Mouse (Mus musculus) v-Abl transformed pro-B cells (cell line): ENCODE measurements around the gene Prr29.

Source experiments
- in situ Hi-C, 2 experiments: fragments of 400-800 bp; cut with MboI; formaldehyde crosslinking; loops; one replicate each; pipeline ENCODE4 v1.15.1; 2025; ENCODE audit not compliant: unreplicated experiment in 2 of 2

The Prr29 gene

DNA sequence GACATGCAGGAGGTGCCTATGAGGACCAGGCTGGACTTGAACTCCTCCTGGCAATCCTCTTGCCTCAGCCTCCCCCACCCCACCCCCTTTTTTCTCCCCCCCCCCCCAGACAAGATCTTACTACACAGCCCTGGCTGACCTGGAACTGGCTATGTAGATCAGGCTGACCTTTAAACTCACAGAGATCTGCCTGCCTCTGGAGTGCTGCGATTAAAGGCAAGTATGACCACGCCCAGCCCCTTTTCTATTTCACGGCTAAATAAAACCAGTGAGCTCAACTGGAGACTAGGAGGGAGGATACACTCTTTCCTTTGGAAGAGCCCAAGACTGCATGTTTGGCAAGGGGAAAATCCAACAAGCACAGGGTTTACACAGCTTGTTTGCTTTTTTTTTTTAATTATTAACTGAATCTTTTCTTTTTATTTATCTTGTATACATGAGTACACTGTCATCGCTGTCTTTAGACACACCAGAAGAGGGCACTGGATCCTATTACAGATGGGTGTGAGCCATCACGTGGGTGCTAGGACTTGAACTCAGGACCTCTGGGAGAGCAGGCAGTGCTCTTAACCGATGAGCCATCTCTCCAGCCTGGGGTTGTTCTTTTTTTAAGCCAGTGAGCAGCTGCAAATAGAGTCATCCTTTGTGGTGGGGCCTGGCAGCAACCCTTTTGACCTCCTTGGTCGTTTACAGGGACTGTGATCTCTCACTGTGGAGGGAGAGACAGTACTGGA, 27.5 kb downstream of the Prr29 start:
- in situ Hi-C loops: loop anchor here (5.0 to 25.0 kb wide), 7 partner anchors 65 to 1055 kb away; partner anchors contain the start of genes Ace3 (in 1 of the 2), Gm10840 (in 1 of the 2) and Limd2 (in 1 of the 2)

DNA sequence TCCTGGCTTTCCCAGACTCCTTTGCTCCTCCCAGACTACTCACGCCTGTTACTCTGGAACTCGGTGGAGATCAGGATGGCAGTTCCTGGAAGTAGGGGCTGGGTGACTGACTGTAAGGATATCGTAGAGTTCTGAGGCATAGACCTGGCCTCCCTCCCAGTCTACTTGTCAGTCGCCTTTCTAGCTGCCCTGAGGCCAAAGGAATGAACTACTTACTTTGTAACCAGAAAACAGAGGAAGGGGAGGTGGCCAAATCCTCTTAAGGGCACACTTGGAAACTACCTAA, 28.0 kb downstream of the Prr29 start:
- in situ Hi-C loops: loop anchor here (5.0 to 25.0 kb wide), 7 partner anchors 66 to 1056 kb away; partner anchors contain the start of genes Ace3 (in 1 of the 2), Gm10840 (in 1 of the 2) and Limd2 (in 1 of the 2)

DNA sequence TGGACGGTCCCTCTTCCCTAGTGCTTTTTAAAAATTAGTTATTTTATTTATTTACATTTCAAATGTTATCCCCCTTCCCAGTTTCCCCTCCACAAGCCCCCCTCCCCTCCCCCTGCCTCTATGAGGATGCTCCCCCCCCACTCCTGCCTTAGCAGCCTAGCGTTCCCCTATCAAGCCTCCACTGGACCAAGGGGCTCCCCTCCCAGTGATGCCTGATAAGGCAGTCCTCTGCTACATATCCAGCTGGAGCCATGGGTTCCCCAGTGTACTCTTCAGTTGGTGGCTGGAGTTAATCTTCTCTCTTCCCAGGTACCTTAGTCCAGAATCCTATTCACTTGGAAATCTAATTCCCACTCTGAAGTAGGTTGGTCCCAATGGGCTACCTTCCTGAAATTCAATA, 28.8 kb downstream of the Prr29 start:
- in situ Hi-C loops: loop anchor here (5.0 to 25.0 kb wide), 7 partner anchors 67 to 1057 kb away; partner anchors contain the start of genes Ace3 (in 1 of the 2), Gm10840 (in 1 of the 2) and Limd2 (in 1 of the 2)

DNA sequence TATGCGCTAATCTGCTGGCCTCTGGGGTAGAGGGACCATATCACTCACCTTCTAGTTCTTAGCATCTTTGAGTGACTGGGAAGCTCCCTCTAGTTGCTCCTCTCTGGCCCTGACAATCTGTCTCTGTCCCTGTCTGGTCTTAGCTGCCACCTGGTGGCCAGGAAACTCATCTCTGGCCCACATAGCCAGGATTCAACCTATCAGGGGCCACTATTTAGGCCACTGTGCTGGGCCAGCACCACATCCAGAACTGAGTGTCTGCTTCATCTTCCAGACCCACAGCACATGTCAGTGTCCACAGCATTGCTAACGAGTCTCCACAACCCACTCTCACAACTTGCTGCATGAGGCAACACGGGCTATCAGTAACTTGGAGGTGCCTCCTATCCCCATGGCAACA, 32.4 kb downstream of the Prr29 start:
- in situ Hi-C loops: loop anchor here (5.0 to 25.0 kb wide), 6 partner anchors 233 to 1060 kb away; partner anchors contain the start of genes Ace3 (in 1 of the 2), Gm10840 (in 1 of the 2) and Limd2 (in 1 of the 2)

DNA sequence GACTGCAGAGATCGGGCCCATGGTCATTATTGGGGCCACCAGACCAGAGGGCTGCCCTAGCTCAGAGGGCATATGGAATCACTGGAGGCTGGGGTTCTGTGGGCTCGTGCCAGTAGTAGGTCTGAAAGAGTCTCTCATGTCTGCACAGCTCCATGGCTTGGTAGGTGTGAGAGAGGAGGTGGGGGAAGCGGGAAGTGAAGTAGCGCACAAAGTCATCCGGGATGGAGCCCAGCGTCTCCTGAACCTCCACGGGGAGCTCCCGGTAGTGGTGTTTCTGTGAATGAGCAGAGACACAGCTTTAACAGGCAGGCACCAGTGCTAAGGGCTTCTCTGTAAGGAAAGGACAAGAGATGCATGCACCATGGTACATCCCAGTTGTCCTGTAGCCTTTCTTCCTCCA, 33.2 kb downstream of the Prr29 start:
- in situ Hi-C loops: loop anchor here (5.0 to 25.0 kb wide), 6 partner anchors 234 to 1061 kb away; partner anchors contain the start of genes Ace3 (in 1 of the 2), Gm10840 (in 1 of the 2) and Limd2 (in 1 of the 2)

DNA sequence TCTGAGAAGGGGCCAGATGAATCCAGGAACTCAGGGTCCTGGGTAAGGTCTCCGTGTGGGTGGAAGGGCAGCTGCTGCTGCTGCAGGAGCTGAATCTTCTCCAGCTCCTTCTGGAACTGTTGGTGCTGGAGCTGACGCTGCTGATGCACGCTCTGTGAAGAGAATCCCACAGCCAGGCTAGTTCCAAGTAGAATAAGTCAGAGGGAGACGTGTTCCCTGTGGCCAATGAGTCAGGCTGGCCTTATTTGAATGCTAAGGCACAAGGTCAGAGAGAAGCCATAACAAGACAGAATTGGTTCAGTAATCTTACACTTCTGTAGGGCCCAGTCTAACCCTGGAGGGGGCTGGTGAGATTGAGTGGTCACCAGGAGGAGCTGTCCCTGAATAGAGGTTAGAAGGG, 44.7 kb downstream of the Prr29 start:
- in situ Hi-C loops: loop anchor here in 1 of 2 experiments (10.0 kb wide), 1 partner anchor 325 kb away; no protein-coding TSS in a partner anchor

DNA sequence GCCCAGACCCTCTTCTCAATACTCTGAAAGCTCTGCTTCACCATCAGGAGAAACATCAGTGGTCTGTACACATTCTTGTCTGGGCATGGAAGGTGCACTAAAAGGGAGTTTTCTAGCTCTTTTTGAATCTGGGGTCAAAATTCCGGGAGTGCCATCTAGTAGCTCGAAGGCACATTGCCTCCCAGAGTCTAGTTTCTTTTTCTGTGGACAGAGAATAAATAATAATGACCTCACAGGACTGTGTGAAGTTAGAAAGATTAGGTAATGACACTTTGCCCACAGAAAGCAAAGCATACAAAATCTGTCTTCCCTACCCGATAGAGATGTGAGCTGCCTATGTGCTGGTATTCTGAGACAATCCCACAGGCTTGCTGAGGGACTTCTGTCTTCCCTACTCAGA, 45.2 kb downstream of the Prr29 start:
- in situ Hi-C loops: loop anchor here in 1 of 2 experiments (10.0 kb wide), 1 partner anchor 324 kb away; no protein-coding TSS in a partner anchor

DNA sequence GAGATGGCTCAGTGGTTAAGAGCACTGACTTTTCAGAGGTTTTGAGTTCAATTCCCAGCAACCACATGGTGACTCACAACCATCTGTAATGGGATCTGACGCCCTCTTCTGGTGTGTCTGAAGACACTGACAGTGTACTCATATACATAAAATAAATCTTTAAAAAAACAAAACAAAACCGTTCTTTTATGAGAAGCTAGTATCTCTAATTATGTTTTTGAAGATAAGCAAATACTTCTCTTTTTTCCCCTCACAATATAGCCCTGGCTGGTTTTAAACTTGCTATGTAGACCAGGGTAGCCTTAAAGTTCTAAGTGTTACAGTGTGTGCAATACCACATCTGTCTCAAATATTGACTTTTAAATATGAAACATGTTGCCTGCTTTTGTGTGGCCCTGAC, 45.9 kb downstream of the Prr29 start:
- in situ Hi-C loops: loop anchor here in 1 of 2 experiments (10.0 kb wide), 1 partner anchor 324 kb away; no protein-coding TSS in a partner anchor

DNA sequence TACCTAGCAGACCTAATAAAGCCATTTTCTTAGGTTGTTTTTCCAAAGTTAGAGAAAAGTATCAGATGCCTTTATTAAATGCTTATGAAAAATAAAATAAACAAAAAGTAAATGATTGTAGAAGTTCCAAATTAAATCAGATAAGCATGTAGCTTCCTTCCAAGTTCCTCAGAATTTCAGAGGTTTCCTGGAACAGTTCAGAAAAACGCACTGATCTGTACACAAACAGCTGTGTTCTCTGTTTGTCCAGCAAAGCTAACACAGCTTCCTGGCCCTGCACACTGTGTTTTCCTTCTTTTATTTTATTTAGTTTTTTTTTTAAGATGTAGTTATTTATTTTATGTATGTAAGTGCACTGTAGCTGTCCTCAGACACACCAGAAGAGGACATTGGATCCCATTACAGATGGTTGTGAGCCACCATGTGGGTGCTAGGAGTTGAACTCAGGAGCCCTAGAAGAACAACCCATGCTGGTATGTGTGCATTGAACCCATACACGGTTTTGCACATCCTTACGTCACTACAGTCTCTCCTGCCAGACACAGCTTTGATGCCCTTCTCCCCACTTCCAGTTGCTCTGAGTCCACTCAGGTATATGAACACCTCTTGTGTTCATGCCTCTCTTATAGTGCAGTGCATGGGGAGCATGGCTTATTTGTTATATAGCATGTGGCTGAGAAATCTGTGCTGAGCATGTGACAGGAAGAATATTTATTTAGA, 47.5 kb downstream of the Prr29 start:
- in situ Hi-C loops: loop anchor here in 1 of 2 experiments (10.0 kb wide), 1 partner anchor 322 kb away; no protein-coding TSS in a partner anchor

DNA sequence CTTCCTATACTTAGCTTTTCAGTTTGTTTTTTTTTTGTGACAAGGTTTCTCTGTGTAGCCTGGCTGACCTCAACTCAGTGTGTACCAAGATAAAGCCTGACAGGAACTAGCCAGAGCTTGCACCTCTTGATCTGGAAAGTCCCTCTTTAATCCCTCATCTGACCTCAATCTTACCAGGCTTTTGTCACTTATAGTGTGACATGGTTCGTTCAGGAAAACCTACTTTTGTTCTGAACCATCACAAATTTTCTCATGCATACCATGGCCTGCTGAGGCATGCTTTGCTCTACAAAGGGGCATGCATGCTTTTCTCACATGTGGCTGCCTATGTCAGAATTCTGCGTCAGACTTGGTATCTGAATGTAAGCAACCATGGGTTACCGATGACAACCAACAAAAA, 51.1 kb downstream of the Prr29 start:
- in situ Hi-C loops: loop anchor here (5.0 to 10.0 kb wide), 3 partner anchors 76 to 318 kb away; no protein-coding TSS in a partner anchor

DNA sequence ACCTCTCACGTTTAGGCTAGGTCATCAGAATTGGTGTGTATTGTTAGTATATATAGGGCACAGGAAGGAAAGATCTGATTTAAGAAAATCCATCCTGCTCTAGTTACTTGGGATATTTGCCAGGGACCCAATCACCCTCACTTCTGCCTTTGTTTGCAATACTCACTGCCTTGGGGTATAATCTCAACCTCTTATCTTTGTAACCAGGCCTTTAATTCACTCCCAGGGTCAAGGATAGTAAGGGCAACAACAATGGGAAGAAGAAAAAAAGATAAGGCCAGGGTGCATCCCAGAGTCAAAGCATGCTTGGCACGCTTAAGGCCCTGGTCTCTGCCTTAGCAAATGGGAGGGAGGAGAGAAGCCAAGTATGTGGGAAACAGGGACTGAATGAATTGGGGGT, 52.6 kb downstream of the Prr29 start:
- in situ Hi-C loops: loop anchor here (5.0 to 10.0 kb wide), 3 partner anchors 74 to 317 kb away; no protein-coding TSS in a partner anchor

DNA sequence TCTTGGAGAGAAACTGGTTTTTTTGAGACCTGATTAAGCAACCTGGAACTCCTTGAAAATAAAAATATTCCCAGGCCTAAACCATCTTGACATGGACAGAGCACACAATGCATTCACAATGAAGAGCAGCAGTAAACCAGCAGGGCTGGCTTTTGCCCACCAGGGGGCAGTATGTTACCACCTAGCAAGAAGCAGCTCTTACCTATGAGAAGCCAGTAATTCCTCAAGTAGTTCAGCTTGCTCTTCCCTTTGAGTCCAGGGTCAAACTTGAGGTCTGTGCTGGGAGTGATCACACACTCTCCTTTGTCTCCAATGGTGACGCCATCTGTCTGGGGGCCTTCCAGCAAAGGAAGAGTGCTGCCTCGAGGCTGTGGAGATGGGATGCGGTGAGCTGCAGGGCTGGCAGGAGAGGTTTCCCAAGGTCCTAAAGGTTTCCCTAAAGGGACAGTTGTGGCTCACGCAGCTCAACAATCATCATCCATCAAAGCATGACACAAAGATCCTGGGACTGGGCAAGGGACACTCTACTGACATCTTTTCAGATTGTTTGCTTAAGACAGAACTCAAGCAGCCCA, 53.4 kb downstream of the Prr29 start:
- in situ Hi-C loops: loop anchor here (5.0 to 10.0 kb wide), 3 partner anchors 74 to 316 kb away; no protein-coding TSS in a partner anchor

DNA sequence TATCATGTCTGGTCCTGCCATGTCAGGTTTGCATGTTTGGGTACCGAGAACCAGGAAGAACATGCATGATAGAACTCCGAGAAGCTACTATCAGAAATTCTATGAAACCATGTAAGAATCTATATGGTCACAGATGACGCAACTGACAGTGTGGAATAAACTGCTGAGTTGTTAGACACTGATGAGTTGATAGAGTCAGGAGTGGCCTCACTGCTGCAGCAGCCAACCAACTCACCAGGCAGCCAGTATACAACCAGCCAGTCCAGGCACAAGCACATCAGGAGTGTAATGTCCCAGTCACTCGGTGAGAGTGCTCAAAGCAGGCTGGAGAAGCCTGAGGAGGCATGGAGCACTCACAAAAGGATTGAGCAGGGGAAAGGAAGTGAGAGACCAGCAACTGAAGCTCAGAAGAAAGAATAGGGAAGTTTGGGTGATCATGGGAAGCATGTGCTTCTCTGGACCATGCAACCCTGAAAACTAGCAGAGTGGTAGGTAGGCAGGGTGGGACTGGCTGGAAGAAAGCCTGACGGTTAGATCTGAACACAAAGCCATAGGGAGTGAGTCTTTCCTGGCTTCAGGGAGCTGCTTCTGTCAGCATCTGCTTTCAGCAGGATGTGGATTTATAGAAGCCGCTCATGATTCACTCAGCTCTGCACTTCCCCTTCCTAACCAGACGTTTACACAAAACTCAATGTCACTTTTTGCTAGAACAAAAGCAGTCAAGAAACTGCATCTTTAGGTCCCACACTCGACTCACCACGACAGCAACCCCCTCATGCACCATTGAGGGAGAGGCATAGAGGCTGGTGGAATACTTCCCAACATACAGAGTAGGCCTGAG, 54.2 kb downstream of the Prr29 start:
- in situ Hi-C loops: loop anchor here (5.0 to 10.0 kb wide), 4 partner anchors 73 to 325 kb away; no protein-coding TSS in a partner anchor

DNA sequence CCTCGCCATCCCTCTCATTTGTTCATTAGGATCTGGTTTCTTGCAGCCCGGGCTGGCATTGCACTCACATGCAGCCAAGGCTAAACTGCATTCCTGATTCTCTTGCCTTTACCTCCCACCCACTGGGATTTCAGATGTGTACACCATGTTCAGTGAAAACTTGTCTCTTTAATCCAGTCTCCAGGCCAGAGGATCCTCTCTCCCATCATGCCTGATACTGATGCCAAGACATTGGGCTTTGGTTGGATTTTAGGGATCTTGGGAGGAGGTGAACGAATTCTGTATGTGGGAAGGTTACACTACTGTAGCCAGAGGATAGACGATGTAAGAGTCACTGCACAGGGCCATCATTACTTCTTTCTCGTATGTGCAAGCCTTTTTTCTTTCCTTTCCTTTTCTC, 59.9 kb downstream of the Prr29 start:
- in situ Hi-C loops: loop anchor here in 1 of 2 experiments (10.0 kb wide), 1 partner anchor 320 kb away; no protein-coding TSS in a partner anchor

DNA sequence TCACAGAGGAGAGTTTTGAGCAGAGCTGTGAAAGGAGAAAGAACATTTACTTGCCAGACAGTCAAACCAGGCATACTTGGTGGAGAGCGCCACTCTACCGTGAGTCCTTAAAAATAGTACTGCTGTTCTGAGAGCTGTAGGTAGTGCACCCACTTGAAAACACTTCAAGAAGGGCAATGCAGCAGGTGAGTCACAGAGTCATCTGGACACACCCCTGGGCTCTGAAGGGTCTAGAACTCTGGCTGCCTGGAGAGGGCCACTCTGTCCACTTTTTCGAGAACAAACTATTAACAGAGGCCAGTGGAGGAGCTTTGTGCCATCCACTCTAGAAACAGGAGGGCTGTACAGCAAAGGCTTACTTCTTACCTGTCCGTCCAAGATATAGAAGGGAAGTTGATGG, 61.2 kb downstream of the Prr29 start:
- in situ Hi-C loops: loop anchor here in 1 of 2 experiments (10.0 kb wide), 1 partner anchor 318 kb away; no protein-coding TSS in a partner anchor
